Mouse (Mus musculus) thymus, postnatal 36 days (tissue): Measurements from ENCODE around the gene Zp3.

Experiments
- DNase-seq, 2 experiments: peaks; one replicate each; pipeline ENCODE4 v3.0.0; 2022; ENCODE audit warnings: mixed read lengths in 2 of 2

The Zp3 gene

GRCm38 (mm10) chr5:135962125-135962491 is 17.8 kb upstream of the Zp3 start:
- no peak for DNase-seq

DNA sequence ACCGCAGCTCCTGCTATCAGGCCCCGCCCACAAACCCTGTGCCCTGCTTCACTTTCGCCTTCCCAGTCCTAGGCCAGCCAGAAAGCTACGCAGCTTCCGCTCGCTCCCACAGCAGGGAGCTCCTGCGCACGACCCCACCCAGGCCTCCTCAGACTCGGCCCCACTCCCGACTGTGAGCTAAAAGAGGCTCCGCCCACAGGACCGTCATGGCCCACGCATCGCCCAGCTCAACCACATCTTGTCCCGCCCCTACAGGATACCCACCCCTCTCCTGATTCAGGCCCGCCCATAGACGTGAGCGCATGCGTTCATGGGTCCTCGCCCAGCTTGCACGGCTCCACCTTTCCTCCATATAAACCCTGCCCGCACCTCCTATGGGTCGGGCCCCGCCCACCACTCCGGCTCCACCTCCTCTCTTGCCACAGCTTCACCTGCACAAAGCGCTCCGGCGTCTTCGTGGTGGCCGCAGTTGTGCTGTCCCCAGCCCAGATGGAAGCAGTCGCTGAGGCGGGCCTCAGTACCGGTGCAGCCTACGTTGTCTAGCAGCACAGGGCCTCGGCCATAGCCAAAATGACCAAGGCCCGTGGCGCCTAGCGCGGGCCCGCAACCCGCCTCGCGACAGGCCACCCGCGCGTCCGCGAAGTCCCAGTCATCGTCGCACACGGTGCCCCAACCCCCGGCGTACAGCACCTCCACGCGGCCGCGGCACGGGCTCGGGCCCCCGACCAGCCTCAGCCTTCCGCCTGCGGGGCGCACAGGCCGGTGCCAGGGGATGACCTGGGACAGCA is 17.2 kb upstream of the Zp3 start:
- DNase-seq: peak; percentile 98 to 100

GRCm38 (mm10) chr5:135963280-135963627 is 16.6 kb upstream of the Zp3 start:
- no peak for DNase-seq

DNA sequence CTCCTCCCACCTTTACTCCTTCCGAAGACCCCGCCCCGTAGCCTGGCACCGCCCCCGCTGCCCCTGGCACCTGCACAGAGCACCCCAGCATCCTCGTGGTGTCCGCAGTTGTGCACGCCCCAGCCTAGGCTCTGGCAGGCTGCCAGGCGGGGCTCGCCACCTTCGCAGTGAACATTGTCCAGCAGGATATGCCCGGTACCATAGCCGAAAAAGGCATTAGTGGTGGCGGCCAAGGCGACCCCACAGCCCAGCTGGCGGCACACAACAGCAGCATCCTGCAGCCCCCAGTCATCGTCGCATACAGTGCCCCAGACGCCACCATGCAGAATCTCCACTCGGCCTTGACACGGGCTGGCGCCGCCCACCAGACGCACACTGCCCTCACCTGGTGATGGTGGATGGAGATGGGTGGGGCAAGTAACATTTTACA is 14.4 kb upstream of the Zp3 start:
- DNase-seq: peak; percentile 16 to 41

GRCm38 (mm10) chr5:135966866-135967265 is 13.0 kb upstream of the Zp3 start:
- DNase-seq: peak in 1 of 2 experiments; percentile 39

- DNase-seq: peak; percentile 43 to 65
Measured at GRCm38 (mm10) chr5:135968781-135969180, 11.1 kb upstream of the Zp3 start.

DNA sequence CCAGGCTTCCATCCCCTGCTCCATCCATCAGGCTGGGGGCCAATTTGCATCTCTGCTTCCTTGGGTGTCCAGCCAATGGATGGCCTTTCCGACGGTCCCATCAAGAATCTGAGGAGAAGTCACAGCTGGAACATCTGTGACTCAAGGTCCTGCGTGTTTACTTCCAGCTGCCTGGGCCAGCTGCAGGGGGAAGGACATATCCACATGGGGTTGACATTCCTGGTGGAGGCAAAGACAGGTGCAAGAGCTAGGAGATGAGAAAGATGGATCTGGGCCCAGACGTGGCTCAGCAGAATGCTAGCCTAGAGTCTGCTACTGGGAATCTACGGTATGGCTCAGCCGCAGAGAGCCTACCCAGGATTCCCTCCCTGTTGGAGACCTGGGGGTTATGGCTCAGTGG is 9.7 kb upstream of the Zp3 start:
- no peak for DNase-seq

DNA sequence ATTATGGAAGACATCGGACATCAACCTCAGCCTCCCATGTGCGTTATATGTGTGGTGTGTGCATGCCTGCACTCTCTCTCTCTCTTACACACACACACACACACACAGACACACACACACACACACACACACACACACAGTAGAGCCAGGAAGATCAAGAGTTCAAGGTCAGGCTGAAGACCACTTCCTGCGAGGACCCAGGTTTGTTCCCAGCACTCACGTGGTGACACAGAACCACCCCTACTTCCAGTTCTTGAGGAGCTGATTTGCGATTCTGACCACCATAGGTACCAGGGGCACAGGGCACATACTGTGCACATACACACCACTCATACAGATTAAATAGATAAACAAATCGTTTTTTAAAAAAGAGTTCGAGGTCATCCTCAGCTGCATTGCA is 8.0 kb upstream of the Zp3 start:
- DNase-seq: no peak

DNA sequence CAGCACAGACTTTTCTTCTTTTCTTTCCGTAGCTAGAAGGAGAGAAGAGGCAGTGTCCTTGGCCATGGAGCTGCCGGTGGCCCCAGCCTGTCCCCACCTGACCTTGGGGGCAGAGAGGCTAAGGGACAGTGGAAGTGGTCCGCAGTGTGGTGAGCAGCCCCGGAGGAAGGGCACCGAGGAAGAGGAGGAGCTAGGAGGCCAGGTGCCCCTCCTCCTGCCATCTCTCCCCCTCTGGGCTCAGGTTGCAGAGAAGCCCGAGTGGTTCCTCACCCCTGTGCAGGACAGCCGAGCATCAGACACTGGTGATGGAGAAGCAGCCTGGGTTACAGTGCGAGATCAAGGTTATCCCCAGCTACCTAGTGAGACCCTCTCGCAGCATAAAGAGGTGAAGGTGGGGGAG is 5.5 kb upstream of the Zp3 start, which contains the start of gene Ssc4d:
Gene Ssc4d (minus strand): TSS at position 167 of the 400 bp plus-strand sequence.
- DNase-seq: no peak

- DNase-seq: no peak
Measured at GRCm38 (mm10) chr5:135975893-135976668, 3.8 kb upstream of the Zp3 start.

DNA sequence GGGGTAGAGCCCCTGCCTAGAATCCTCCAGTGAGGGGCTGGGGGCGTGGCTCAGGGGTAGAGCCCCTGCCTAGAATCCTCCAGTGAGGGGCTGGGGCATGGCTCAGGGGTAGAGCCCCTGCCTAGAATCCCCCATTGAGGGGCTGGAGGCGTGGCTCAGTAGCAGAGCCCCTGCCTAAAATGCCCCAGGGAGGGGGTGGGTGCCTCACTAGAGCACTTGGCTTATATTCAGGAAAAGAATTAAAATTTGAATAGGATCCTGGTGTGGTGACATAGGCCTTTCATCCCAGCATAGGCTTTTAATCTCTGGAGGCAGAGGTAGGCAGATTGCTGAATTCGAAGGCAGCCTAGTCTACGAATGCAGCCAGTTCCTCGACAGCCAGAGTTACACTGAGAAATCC is 518 bp upstream of the Zp3 start:
- no peak for DNase-seq

DNA sequence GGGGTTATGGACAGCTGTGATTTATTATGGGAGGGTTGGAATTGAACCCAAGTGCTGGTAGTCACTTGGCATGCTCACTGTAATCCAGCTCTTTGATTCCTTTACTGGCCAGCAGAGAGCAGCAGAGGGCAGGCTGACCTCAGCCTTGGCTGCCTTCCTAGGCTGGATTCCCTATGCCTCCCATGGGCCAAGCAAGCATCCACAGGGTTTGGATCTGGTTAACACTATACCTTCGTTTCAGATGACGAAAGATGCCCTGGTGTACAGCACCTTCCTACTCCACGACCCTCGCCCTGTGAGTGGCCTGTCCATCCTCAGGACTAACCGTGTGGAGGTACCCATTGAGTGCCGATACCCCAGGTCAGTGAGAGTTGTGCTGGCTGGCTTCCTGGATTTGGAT is 2.5 kb downstream of the Zp3 start:
- peak in 1 of 2 experiments; percentile 21 for DNase-seq

DNA sequence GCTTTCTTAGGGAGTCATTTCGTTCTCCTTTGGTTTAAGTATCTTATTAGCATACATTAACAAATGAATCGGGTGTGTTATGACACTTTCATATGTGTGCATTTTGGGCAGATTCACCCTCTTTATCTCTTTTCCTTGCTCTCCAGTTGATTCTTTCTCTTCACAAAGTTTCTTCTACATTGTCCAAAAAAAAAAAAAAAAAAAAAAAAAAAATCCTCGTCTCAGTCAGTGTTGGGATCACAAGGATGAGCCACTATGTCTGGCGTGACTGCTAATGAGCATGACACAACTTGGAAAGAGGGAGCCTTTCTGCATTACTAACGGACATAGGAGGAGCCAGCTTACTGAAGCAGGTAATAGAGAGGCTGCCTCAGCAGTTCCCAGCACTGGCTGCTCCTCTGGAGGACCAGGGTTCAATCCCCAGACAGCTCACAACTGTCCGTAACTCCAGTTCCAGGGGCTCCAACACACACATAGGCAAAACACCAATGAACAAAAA is 4.7 kb downstream of the Zp3 start:
- DNase-seq: no peak

- DNase-seq: no peak
Measured at GRCm38 (mm10) chr5:135987248-135987647, 7.3 kb downstream of the Zp3 start.

- no peak for DNase-seq
Measured at GRCm38 (mm10) chr5:135990601-135991000, 10.7 kb downstream of the Zp3 start.

GRCm38 (mm10) chr5:135993381-135993965 is 13.6 kb downstream of the Zp3 start:
- no peak for DNase-seq

GRCm38 (mm10) chr5:135994335-135994724 is 14.4 kb downstream of the Zp3 start:
- no peak for DNase-seq

DNA sequence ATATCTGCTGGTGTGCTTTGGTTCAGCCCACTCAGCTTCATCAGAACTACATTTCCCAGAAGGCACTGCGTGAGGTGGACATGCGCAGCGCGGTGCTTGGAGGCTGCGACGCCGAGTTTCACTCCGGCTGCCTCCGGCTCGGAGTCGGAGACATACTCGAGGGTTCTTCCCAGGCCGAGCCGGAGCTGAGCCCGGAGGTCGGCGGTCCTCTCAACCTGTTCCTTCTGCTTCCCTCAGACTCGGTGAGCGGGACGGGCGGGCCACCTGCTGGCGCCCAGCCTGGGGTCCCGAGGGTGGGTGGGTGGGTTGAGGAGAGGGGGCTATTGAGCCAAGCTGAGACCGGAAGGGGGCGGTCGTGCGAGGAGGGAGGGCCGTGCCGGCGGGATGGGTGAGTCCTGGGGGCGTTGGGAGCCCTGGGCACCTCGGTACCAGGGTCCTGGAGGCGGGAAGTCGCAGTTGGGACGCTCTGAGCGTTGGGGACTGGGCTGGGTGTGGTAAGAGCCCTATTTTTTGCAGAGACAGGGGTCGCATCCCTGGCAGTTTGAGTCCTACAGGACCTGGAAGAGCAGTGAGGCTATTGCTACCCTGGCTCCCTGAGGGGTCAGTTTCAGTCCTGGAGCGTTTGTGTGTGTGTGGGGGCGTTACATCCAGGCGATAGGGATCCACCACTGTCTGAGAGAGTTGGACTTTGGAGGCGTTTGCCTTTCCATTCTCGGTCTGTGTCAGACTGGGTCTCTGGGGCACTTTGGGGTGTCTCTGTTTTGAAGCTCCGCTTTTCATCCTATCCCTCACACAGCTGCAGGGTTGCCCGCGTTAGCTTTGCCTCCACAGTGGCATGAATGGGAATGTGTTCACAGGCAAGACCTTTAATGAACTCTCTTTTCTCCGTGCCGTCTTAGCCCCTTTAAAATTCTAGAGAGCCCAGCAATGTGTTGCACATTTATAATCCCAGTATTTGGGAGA is 15.1 kb downstream of the Zp3 start, which contains the start of gene Dtx2:
Gene Dtx2 (plus strand): TSS at position 76 of the 963 bp plus-strand sequence.
- peak; percentile 89 to 90 for DNase-seq

GRCm38 (mm10) chr5:135996162-135996561 is 16.3 kb downstream of the Zp3 start:
- DNase-seq: no peak

GRCm38 (mm10) chr5:136001222-136001621 is 21.3 kb downstream of the Zp3 start:
- DNase-seq: no peak

GRCm38 (mm10) chr5:136002325-136002724 is 22.4 kb downstream of the Zp3 start:
- no peak for DNase-seq

GRCm38 (mm10) chr5:136002751-136003151 is 22.9 kb downstream of the Zp3 start:
- DNase-seq: peak in 1 of 2 experiments; percentile 28
